ENCODE assay signal across 9 mouse cellular contexts in genomic region chr1:121389574-121389973, GRCm38 (mm10). TPM values are rescaled to one million over a fixed set of nuclear protein-coding genes. Genes with fewer than 3 reads are reported as not detected.
DNase-seq lines count a peak whose midpoint lies in the region; ATAC-seq and TF ChIP-seq lines count a peak whose summit lies in the region.
"Had no signal": no experiment of that assay in that cellular context is flagged by ENCODE, and none has a peak within 500 bp of the region (broad histone marks: within the 10 kb centered on the region; RNA-seq: fewer than 3 reads in every experiment).

No protein-coding gene starts in this region.

- no peak overlapping the region for H3K4me3 ChIP-seq in ES-Bruce4 (ENCODE audit: low read depth, low read length)
- H3K4me3 ChIP-seq in liver, embryonic 14.5 days (ENCODE audit: insufficient read depth in 1 of 2, low read depth in 2 of 2, low read length in 2 of 2): no peak overlapping the region
- H3K4me3 ChIP-seq: megakaryocyte, embryonic 14.5 days had no signal

- no peak overlapping the region for H3K9ac ChIP-seq in ES-Bruce4 (ENCODE audit: low read depth, poor library complexity, severe bottlenecking)
- no peak overlapping the region for H3K9ac ChIP-seq in liver, embryonic 14.5 days (replicated peaks)

- TF ChIP-seq POLR2A in ES-Bruce4 (IDR thresholded peaks at IDR 0.05; ENCODE audit: insufficient read depth, low read length): no peak

- ATAC-seq in liver, embryonic 14.5 days (ENCODE audit: insufficient read depth): no peak

- peak; percentile 65 for TF ChIP-seq CTCF in ES-Bruce4 (IDR thresholded peaks at IDR 0.05; ENCODE audit: low read depth, low read length)
- peak; percentile 39 for TF ChIP-seq CTCF in liver, embryonic 14.5 days (IDR thresholded peaks at IDR 0.05; ENCODE audit: low read depth)

- WGBS in liver, embryonic 14.5 days (ENCODE audit: insufficient replicate concordance): 70% methylated on average over 12 of the region's 12 CpGs

- no peaks in the 10 kb centered on the region for H3K4me1 ChIP-seq in ES-Bruce4 (ENCODE audit: control insufficient read depth, insufficient read depth, low read length)
- H3K4me1 ChIP-seq in liver, embryonic 14.5 days (replicated peaks; ENCODE audit: control insufficient read depth in 2 of 2, insufficient read depth in 2 of 2, low read length in 1 of 2): no peaks in the 10 kb centered on the region
- H3K4me1 ChIP-seq: megakaryocyte, embryonic 14.5 days had no signal

- H3K9me3 ChIP-seq in ES-Bruce4 (replicated peaks; ENCODE audit: control insufficient read depth, insufficient read depth, low read length, poor library complexity, severe bottlenecking): no peaks in the 10 kb centered on the region
- H3K9me3 ChIP-seq in liver, embryonic 14.5 days (ENCODE audit: control insufficient read depth, low read length): no peaks in the 10 kb centered on the region

- H3K27me3 ChIP-seq in ES-Bruce4 (ENCODE audit: control insufficient read depth, insufficient read depth, low read length, poor library complexity, severe bottlenecking): no peaks in the 10 kb centered on the region
- H3K27me3 ChIP-seq in liver, embryonic 14.5 days (ENCODE audit: control insufficient read depth, insufficient read depth, low read length): no peaks in the 10 kb centered on the region
- H3K27me3 ChIP-seq: megakaryocyte, embryonic 14.5 days had no signal

- no peak overlapping the region for H3K4me2 ChIP-seq in liver, embryonic 14.5 days (ENCODE audit: low read depth)

- H3K27ac ChIP-seq in ES-Bruce4 (ENCODE audit: insufficient read depth, low read length): no peak overlapping the region
- H3K27ac ChIP-seq in liver, embryonic 14.5 days: no peak overlapping the region

- TF ChIP-seq EP300 in ES-Bruce4 (IDR thresholded peaks at IDR 0.05; ENCODE audit: insufficient read depth, low read depth, low read length): no peak
- TF ChIP-seq EP300 in liver, embryonic 14.5 days (IDR thresholded peaks at IDR 0.05; ENCODE audit: low read depth): no peak

- H3K36me3 ChIP-seq in ES-Bruce4 (ENCODE audit: control insufficient read depth, insufficient read depth, low read length, poor library complexity, severe bottlenecking): no peaks in the 10 kb centered on the region
- no peaks in the 10 kb centered on the region for H3K36me3 ChIP-seq in liver, embryonic 14.5 days (replicated peaks; ENCODE audit: control insufficient read depth, insufficient read depth, low read depth)

- DNase-seq in layer of hippocampus, postnatal 10 days (ENCODE audit: low spot score in 2 of 2): peak; percentile 39 to 51
- DNase-seq in layer of hippocampus, postnatal 14 days (ENCODE audit: low spot score in 2 of 2): no peak
- DNase-seq in A20 (ENCODE audit: low read depth, low spot score): peak; percentile 79
- no peak for DNase-seq in liver, embryonic 14.5 days (ENCODE audit: low read depth in 3 of 3, low spot score in 3 of 3)
- DNase-seq in heart, adult 18-20 months: no peak
- DNase-seq in gastrocnemius, postnatal 25 days: no peak
- DNase-seq: right cerebral cortex, postnatal 25 days had no signal

RNA-seq across cellular contexts. Expression of gene Ccdc93, which starts 41.3 kb away (rescaled TPM):
- 10 to 100 TPM; 35.4 to 37.3 TPM for total RNA-seq in layer of hippocampus, postnatal 10 days (2021)
- 10 to 100 TPM; 28.7 to 34.0 TPM for total RNA-seq in layer of hippocampus, postnatal 14 days (2021)
- 18.3 and 21.9 TPM in 2 replicates for polyA plus RNA-seq in ES-Bruce4 (2011; ENCODE audit: insufficient read depth, insufficient read length, low read depth, missing spikeins)
- polyA plus RNA-seq in liver, embryonic 14.5 days (2012; rRNA removed): 1.7 and 2.7 TPM in 2 replicates
- 2.4 and 2.8 TPM in 2 replicates for polyA plus RNA-seq in liver, embryonic 14.5 days (2014; fragmentation: Nextera tagmentation; extraction: Ambion mirVana)
- total RNA-seq in heart, adult 18-20 months (2021): 10 to 100 TPM; 14.5 to 15.0 TPM
- 10 to 100 TPM; 10.3 to 10.5 TPM for total RNA-seq in gastrocnemius, postnatal 25 days (2021)

RNA-seq across cellular contexts. Expression of gene Insig2, which starts 57.2 kb away (rescaled TPM):
- total RNA-seq in layer of hippocampus, postnatal 10 days (2021): 10 to 100 TPM; 38.9 to 44.9 TPM
- 10 to 100 TPM; 55.5 to 63.7 TPM for total RNA-seq in layer of hippocampus, postnatal 14 days (2021)
- polyA plus RNA-seq in ES-Bruce4 (2011; ENCODE audit: insufficient read depth, insufficient read length, low read depth, missing spikeins): 17.2 and 21.7 TPM in 2 replicates
- polyA plus RNA-seq in liver, embryonic 14.5 days (2012; rRNA removed): 4.7 and 6.5 TPM in 2 replicates
- polyA plus RNA-seq in liver, embryonic 14.5 days (2014; fragmentation: Nextera tagmentation; extraction: Ambion mirVana): 5.2 and 6.4 TPM in 2 replicates
- 10 to 100 TPM; 48.7 to 64.1 TPM for total RNA-seq in heart, adult 18-20 months (2021)
- 10 to 100 TPM; 49.3 to 60.3 TPM for total RNA-seq in gastrocnemius, postnatal 25 days (2021)

Comparison
In these comparisons a context has a peak if more than half of its experiments do, and no peak if none do; other contexts are left out.
1. DNase-seq: peak in layer of hippocampus, postnatal 10 days (2 of 2) and A20 (single experiment); none in layer of hippocampus, postnatal 14 days (0 of 2), liver, embryonic 14.5 days (0 of 3), heart, adult 18-20 months (0 of 2) and gastrocnemius, postnatal 25 days (single experiment).